Mouse (Mus musculus) midbrain, postnatal 0 days (tissue): ENCODE measurements around the gene Prickle3. TPM values are rescaled to one million over a fixed set of nuclear protein-coding genes. Genes with fewer than 3 reads are reported as not detected.

Source experiments
- ATAC-seq: fragments of 200-750 bp; cut with Nextera tagmentation; 2 replicates; pipeline ENCODE4 v1.8.0; 2017; ENCODE audit warnings: moderate number of reproducible peaks, mild to moderate bottlenecking, moderate TSS enrichment, moderate library complexity; ENCODE audit not compliant: low FRiP score
- DNase-seq: peaks from one replicate; pipeline ENCODE4 v3.0.0-alpha.2; 2015; ENCODE audit warnings: low spot score
- H3K27ac ChIP-seq: fragments of 300-500 bp; sonication (generic); 2 replicates; pipeline ENCODE4 v1.5.1; 2014; ENCODE audit warnings: low read depth, mild to moderate bottlenecking, low read length, mixed read lengths
- H3K27me3 ChIP-seq: fragments of 300-500 bp; sonication (generic); 2 replicates; pipeline ENCODE4 v1.6.1; 2014; ENCODE audit warnings: low read length, control low read depth, mixed read lengths; ENCODE audit not compliant: insufficient read depth
- H3K36me3 ChIP-seq: fragments of 300-500 bp; sonication (generic); 2 replicates; pipeline ENCODE4 v1.6.1; 2014; ENCODE audit warnings: low read length, control low read depth, mixed read lengths; ENCODE audit not compliant: insufficient read depth
- H3K4me1 ChIP-seq: fragments of 300-500 bp; sonication (generic); 2 replicates; pipeline ENCODE4 v1.6.1; 2014; ENCODE audit warnings: mild to moderate bottlenecking, control low read depth, antibody characterized with exemption, low read length, mixed read lengths; ENCODE audit not compliant: insufficient read depth
- H3K4me2 ChIP-seq: fragments of 300-500 bp; sonication (generic); 2 replicates; pipeline ENCODE4 v1.6.1; 2014; ENCODE audit warnings: low read depth, mild to moderate bottlenecking, low read length, mixed read lengths; ENCODE audit not compliant: poor library complexity, severe bottlenecking
- H3K4me3 ChIP-seq: fragments of 300-500 bp; sonication (generic); 2 replicates; pipeline ENCODE4 v1.5.1; 2014; ENCODE audit warnings: low read depth, mild to moderate bottlenecking, low read length, moderate library complexity
- H3K9ac ChIP-seq: fragments of 300-500 bp; sonication (generic); replicated peaks from 2 replicates; pipeline ENCODE4 v1.6.1; 2014; ENCODE audit warnings: mild to moderate bottlenecking, low read length, moderate library complexity, mixed read lengths; ENCODE audit not compliant: poor library complexity, severe bottlenecking
- H3K9me3 ChIP-seq: fragments of 300-500 bp; sonication (generic); 2 replicates; pipeline ENCODE4 v1.6.1; 2016; ENCODE audit warnings: low read length, control low read depth
- CTCF ChIP-seq: IDR thresholded peaks from 2 replicates; pipeline ENCODE4 v1.5.1; 2016; ENCODE audit warnings: antibody characterized with exemption, mild to moderate bottlenecking
- WGBS: fragments of 180-500 bp; shearing (Covaris S2); extraction: QIAGEN DNeasy Blood & Tissue Kit; methylation state at CpG from one replicate; pipeline ENCODE4 v1.1.7; 2014; 5-methylcytosine and 5-hydroxymethylcytosine counted together
- polyA plus RNA-seq: library from polyadenylated mRNA; unstranded; fragments of >200 nt; fragmentation: Nextera tagmentation; extraction: Ambion mirVana; gene quantifications from 2 replicates; pipeline ENCODE4 v1.2.1, GENCODE M21; 2015
- total RNA-seq: library from RNA; depleted of rRNA; stranded (reverse); fragments of >200 nt; gene quantifications from 2 replicates; pipeline ENCODE4 v1.2.3, GENCODE M21; 2014

Prickle3 gene
- total and polyA plus RNA-seq, 2 experiments from 2014 or later, result 1.1 to 1.6 TPM

DNA sequence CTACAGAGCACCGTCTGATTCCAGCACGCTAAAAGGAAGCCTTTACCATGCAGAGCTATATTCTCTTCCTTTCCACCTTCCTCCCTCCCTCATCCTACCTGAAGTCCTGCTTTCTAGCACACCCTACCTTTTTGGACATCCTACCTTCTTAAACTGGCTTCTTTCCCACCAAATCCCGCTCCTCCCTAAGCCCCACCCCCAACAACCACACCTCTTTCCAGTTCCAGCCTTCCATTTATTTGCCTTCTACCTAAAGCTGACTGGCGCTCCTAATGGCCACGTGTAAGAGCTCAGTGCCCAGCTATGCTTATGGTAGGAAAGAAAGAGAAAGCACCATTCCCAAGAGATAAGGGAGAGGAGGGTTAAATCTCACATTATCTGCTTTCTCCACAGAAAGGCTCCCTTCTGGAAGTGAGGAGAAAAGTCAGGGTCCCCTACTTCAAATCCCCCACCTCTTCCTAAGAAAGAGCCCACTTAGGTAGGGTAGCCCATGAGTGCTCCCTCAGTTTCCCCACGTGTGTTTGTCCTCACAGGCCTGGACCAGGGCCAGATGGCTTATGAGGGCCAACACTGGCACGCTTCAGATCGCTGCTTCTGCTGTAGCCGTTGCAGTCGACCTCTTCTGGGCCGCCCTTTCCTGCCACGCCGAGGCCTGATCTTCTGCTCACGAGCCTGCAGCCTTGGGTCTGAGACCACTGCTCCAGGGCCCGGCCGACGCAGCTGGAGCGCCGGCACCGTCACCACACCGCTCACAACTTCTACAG lies 8.9 kb downstream of the Prickle3 start:
- TF ChIP-seq CTCF, result no peak
- H3K4me2 ChIP-seq, result no peak overlapping the region
- H3K9me3 ChIP-seq, result peaks cover 3% of the 10 kb centered on the region; the same call in 1 of the 2 replicates
- 80% methylated on average over 21 of the region's 21 CpGs for WGBS
- no peak for ATAC-seq
- DNase-seq, result no peak
- no peaks in the 10 kb centered on the region for H3K4me1 ChIP-seq
- H3K27ac ChIP-seq, result no peak overlapping the region
- no peak overlapping the region for H3K4me3 ChIP-seq
- H3K9ac ChIP-seq, result no peak overlapping the region
- H3K36me3 ChIP-seq, result no peaks in the 10 kb centered on the region
- no peaks in the 10 kb centered on the region for H3K27me3 ChIP-seq

DNA sequence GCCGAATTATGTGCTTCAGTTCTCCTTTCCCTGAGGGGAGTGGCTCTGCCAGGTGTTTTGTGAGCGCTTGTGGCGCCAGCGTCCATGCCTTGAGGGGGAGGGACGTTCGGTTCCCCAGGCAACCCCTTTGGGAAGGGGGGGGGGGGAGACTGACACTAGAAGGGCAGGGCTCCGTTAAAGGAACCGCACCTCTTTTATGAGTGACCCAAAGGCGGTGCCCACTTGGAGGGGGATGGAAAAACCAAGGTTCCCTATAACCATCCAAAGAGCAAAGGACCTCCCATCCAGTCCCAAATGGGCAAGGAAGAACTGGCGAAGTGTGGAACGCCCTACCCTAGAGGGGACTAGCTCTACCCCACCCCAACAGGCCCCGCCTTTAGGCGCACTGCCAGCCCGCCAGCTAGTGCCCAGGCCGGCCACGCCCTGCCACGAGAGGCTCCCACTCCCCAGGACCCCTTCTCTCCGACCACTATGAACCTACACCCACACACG lies 13.4 kb downstream of the Prickle3 start:
- WGBS, result 27% methylated on average over 19 of the region's 19 CpGs

GRCm38 (mm10) chrX:7670921-7671623 lies 14.0 kb downstream of the Prickle3 start, which contains the start of gene Plp2:
Gene Plp2, minus strand, starts transcription at chrX:7671390.
- no peak for DNase-seq

More for the DNA sequence above, 13.4 kb downstream of the Prickle3 start:
- Histone ChIP-seq H3K9me3 (peaks cover 3% of the 10 kb centered on the region; the same call in 1 of the 2 replicates), H3K9ac (no peak overlapping the region), H3K27ac (no peak overlapping the region), H3K27me3 (no peaks in the 10 kb centered on the region), H3K4me2 (peak overlapping the region; percentile 42), H3K36me3 (no peaks in the 10 kb centered on the region), H3K4me3 (peak overlapping the region; percentile 32), H3K4me1 (no peaks in the 10 kb centered on the region)
- ATAC-seq (peak; percentile 32), DNase-seq (peak; percentile 33)
- TF ChIP-seq CTCF, result no peak

GRCm38 (mm10) chrX:7672739-7673138 lies 15.7 kb downstream of the Prickle3 start:
- H3K36me3 ChIP-seq, result no peaks in the 10 kb centered on the region
- peaks cover 3% of the 10 kb centered on the region; the same call in 1 of the 2 replicates for H3K9me3 ChIP-seq
- no peak overlapping the region for H3K9ac ChIP-seq
- 60% methylated on average over 6 of the region's 6 CpGs for WGBS
- no peak for TF ChIP-seq CTCF
- H3K27me3 ChIP-seq, result no peaks in the 10 kb centered on the region
- H3K4me1 ChIP-seq, result no peaks in the 10 kb centered on the region
- H3K27ac ChIP-seq, result no peak overlapping the region
- no peak overlapping the region for H3K4me3 ChIP-seq
- H3K4me2 ChIP-seq, result no peak overlapping the region
- ATAC-seq (no peak), DNase-seq (no peak)

More at GRCm38 (mm10) chrX:7670921-7671623, 14.0 kb downstream of the Prickle3 start, which contains the start of gene Plp2:
- peak; percentile 49 for ATAC-seq
- peak within 1 kb of the TSS; percentile 42 for H3K4me2 ChIP-seq
- no peak for TF ChIP-seq CTCF
- no peaks in the 10 kb centered on the region for H3K4me1 ChIP-seq
- peaks cover 3% of the 10 kb centered on the region; the same call in 1 of the 2 replicates for H3K9me3 ChIP-seq
- no peak within 1 kb of the TSS for H3K9ac ChIP-seq
- no peaks in the 10 kb centered on the region for H3K36me3 ChIP-seq
- H3K27me3 ChIP-seq, result no peaks in the 10 kb centered on the region
- WGBS, result 12% methylated on average over 27 of the region's 36 CpGs
- peak within 1 kb of the TSS; percentile 32 for H3K4me3 ChIP-seq
- H3K27ac ChIP-seq, result no peak within 1 kb of the TSS

DNA sequence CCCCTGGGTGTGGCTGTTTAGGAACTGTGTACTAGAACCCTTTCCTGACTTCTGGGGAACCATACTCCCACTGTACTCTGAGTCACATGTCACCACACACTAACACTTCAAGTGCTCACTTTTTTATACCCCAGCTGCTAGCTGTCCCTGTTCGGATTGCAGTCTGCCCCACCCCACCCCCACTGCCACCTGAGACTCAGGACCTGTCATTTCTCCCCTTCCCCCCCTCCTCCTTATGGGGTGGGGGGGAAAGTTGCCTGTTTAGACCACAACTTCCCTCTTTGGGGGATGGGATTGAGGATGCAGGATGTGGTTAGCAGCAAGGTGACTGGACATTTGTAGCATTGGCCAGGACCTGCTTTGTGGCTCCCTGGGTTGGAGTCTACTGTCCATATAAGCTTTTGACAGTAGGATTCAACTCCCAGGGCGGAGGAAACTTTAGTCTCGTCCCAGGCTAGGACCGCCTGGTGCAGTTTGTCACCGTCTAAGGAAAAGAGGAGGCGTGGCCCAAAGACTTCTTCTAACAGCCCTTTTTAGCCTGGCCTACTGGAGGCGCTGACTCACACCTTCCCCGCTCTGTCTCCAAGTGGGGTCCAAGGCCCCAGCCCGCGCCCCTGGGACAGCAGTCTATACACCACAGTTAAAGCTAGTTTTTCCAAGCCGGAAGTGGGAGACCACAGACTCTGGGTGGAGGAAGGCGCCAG lies 16.7 kb downstream of the Prickle3 start:
- no peaks in the 10 kb centered on the region for H3K36me3 ChIP-seq

More for the DNA sequence above, 16.7 kb downstream of the Prickle3 start:
- 48% methylated on average over 12 of the region's 12 CpGs for WGBS
- no peaks in the 10 kb centered on the region for H3K27me3 ChIP-seq
- no peak overlapping the region for H3K9ac ChIP-seq
- DNase-seq (no peak), ATAC-seq (no peak)
- no peak overlapping the region for H3K27ac ChIP-seq
- TF ChIP-seq CTCF, result no peak
- peak overlapping the region; percentile 24; the same call in 1 of the 2 replicates for H3K4me3 ChIP-seq
- 0 out of 2 replicates have a peak overlapping the region, but pooled peaks have one; percentile 40 for H3K4me2 ChIP-seq
- no peaks in the 10 kb centered on the region for H3K4me1 ChIP-seq
- peaks cover 3% of the 10 kb centered on the region; the same call in 1 of the 2 replicates for H3K9me3 ChIP-seq
